Comparison of ENCODE assay signal across 9 mouse cellular contexts in the genomic region with DNA sequence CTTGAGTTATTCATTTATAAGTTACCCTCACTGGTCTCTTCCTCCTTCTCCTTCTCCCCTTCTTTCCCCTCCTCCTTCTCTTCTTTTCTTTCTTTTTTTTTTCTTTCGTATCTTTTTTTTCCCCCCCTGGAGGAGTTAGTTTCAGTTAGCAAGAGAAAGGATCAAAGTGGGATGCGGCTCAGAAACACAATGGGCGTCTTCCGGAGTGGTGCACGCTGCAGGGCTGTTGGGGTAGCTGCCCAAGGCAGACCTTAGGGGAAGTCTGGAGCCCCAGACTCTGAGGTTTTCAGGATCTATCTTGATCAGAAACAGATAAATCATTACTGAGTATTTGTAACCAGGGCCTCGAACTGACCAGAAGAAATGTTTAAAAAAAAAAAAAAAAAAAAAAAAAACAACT. TPM values are rescaled to one million over a fixed set of nuclear protein-coding genes. Genes with fewer than 3 reads are reported as not detected.
A peak's percentile ranks its signal among the peaks of the same experiment; 100 is the strongest.
DNase-seq lines count a peak whose midpoint lies in the region; ATAC-seq and TF ChIP-seq lines count a peak whose summit lies in the region.
"Had no signal": no experiment of that assay in that cellular context is flagged by ENCODE, and none has a peak within 500 bp of the region (broad histone marks: within the 10 kb centered on the region; RNA-seq: fewer than 3 reads in every experiment).

No protein-coding gene starts in this region.

- WGBS in heart, postnatal 0 days = 24% methylated on average over 6 of the region's 6 CpGs
- 4% methylated on average over 6 of the region's 6 CpGs for WGBS in hindbrain, embryonic 16.5 days

- DNase-seq in heart, postnatal 0 days (ENCODE audit: low spot score) = no peak
- DNase-seq in heart, adult 8-10 months (ENCODE audit: low spot score) = no peak
- peak; percentile 29 for DNase-seq in brain, embryonic 14.5 days (ENCODE audit: low read depth)
- DNase-seq in neural tube, embryonic 10.5 days (ENCODE audit: extremely low spot score, low spot score) = peak; percentile 37
- no peak for DNase-seq in cerebellum, adult 11-12 months
- no peak for DNase-seq in spleen, adult 12 weeks (ENCODE audit: low spot score)

- 0 out of 2 replicates have a peak, but pooled peaks cover 15% of the 10 kb centered on the region for H3K4me1 ChIP-seq in heart, postnatal 0 days (ENCODE audit: control insufficient read depth, insufficient read depth)
- H3K4me1 ChIP-seq in hindbrain, embryonic 16.5 days (ENCODE audit: control insufficient read depth, insufficient read depth, low read depth, low read length) = peaks cover 12% of the 10 kb centered on the region

- no peaks in the 10 kb centered on the region for H3K36me3 ChIP-seq in heart, postnatal 0 days (replicated peaks; ENCODE audit: control insufficient read depth, insufficient read depth, low read length)
- H3K36me3 ChIP-seq in hindbrain, embryonic 16.5 days (ENCODE audit: control insufficient read depth, insufficient read depth, low read length) = no peaks in the 10 kb centered on the region

- no peak for TF ChIP-seq EP300 in heart, postnatal 0 days (IDR thresholded peaks at IDR 0.05; ENCODE audit: low read depth)

- H3K4me3 ChIP-seq in heart, postnatal 0 days (ENCODE audit: low read depth, low read length) = peak overlapping the region; percentile 64
- peak overlapping the region; percentile 93 for H3K4me3 ChIP-seq in hindbrain, embryonic 16.5 days (ENCODE audit: low read length)

- H3K9me3 ChIP-seq in heart, postnatal 0 days (replicated peaks; ENCODE audit: control insufficient read depth, low read length) = no peaks in the 10 kb centered on the region
- H3K9me3 ChIP-seq in hindbrain, embryonic 16.5 days (ENCODE audit: control insufficient read depth, low read length) = no peaks in the 10 kb centered on the region

- no peak overlapping the region for H3K27ac ChIP-seq in heart, postnatal 0 days (ENCODE audit: low read depth)
- no peak overlapping the region for H3K27ac ChIP-seq in hindbrain, embryonic 16.5 days (ENCODE audit: low read depth, low read length)

- TF ChIP-seq CTCF in heart, postnatal 0 days (IDR thresholded peaks at IDR 0.05; ENCODE audit: low read depth) = no peak
- TF ChIP-seq CTCF in brain, embryonic 14.5 days (IDR thresholded peaks at IDR 0.05; ENCODE audit: borderline replicate concordance, extremely low read depth, insufficient read depth, insufficient read length) = no peak

- ATAC-seq in heart, postnatal 0 days (ENCODE audit: insufficient read depth, low read depth) = no peak
- no peak for ATAC-seq in hindbrain, embryonic 16.5 days
- no peak for ATAC-seq in erythroid progenitor cell, adult 5-6 weeks (replicated peaks; ENCODE audit: low FRiP score, poor library complexity, severe bottlenecking)

- H3K9ac ChIP-seq in heart, postnatal 0 days (replicated peaks; ENCODE audit: low read depth, low read length) = no peak overlapping the region
- no peak overlapping the region; the same call in 1 of the 2 replicates for H3K9ac ChIP-seq in hindbrain, embryonic 16.5 days (ENCODE audit: low read depth, low read length)

- TF ChIP-seq POLR2A in brain, embryonic 14.5 days (IDR thresholded peaks at IDR 0.05; ENCODE audit: borderline replicate concordance, extremely low read depth, insufficient read depth, insufficient read length, poor library complexity, severe bottlenecking) = no peak

- H3K27me3 ChIP-seq in heart, postnatal 0 days (ENCODE audit: control insufficient read depth, insufficient read depth, low read length) = no peaks in the 10 kb centered on the region
- H3K27me3 ChIP-seq in hindbrain, embryonic 16.5 days (replicated peaks; ENCODE audit: control insufficient read depth, insufficient read depth, low read length) = peaks cover 12% of the 10 kb centered on the region
- H3K27me3 ChIP-seq: Patski had no signal

- H3K4me2 ChIP-seq in heart, postnatal 0 days (ENCODE audit: low read depth, low read length) = peak overlapping the region; percentile 96
- H3K4me2 ChIP-seq in hindbrain, embryonic 16.5 days (ENCODE audit: low read length) = peak overlapping the region; percentile 100

RNA-seq across cellular contexts. Expression of gene Prtg, which starts 1.5 kb away (rescaled TPM):
- 0.04 and 0.73 TPM in 2 replicates for total RNA-seq in heart, postnatal 0 days (2014; rRNA removed; ENCODE audit: low replicate concordance)
- 0.15 and 0.31 TPM in 2 replicates for polyA plus RNA-seq in heart, postnatal 0 days (2015; fragmentation: Nextera tagmentation; extraction: Ambion mirVana)
- under 1 TPM in 3 of 4 experiments, not detected in 1; 0.06 to 0.17 (median 0.12) TPM for total RNA-seq in heart, adult 8-10 months (2022)
- 0.66 and 0.86 TPM in 2 replicates for polyA plus RNA-seq in brain, embryonic 14.5 days (2012; rRNA removed)
- 0.40 and 0.51 TPM in 2 replicates for polyA plus RNA-seq in hindbrain, embryonic 16.5 days (2015; fragmentation: Nextera tagmentation; extraction: Ambion mirVana)
- total RNA-seq in erythroid progenitor cell, adult 5-6 weeks (2015; ENCODE audit: low replicate concordance) = not detected in 2 replicates
- not detected in 2 replicates for total RNA-seq in erythroid progenitor cell, adult 5-6 weeks (2017; ENCODE audit: low replicate concordance)

Comparison
In these comparisons a context has a peak if more than half of its experiments do, and no peak if none do; other contexts are left out.
1. DNase-seq: peak in brain, embryonic 14.5 days (single experiment) and neural tube, embryonic 10.5 days (single experiment); none in heart, postnatal 0 days (single experiment), heart, adult 8-10 months (single experiment), cerebellum, adult 11-12 months (single experiment) and spleen, adult 12 weeks (single experiment).